Mouse (Mus musculus) left cerebral cortex, postnatal 36 days (tissue): Measurements from ENCODE around the gene Pdia5. TPM values are rescaled to one million over a fixed set of nuclear protein-coding genes. Genes with fewer than 3 reads are reported as not detected.

Experiments used
- DNase-seq, 2 experiments: peaks; one replicate each; pipeline ENCODE4 v3.0.0; 2021 to 2022; ENCODE audit warnings: low spot score in 2 of 2, mixed read lengths in 1 of 2
- intact Hi-C: fragments of 180-260 bp; cut with DNase I; formaldehyde crosslinking; loops from one replicate; pipeline ENCODE4 v1.15.1; 2025
- total RNA-seq, 2 experiments: library from RNA; stranded (reverse); gene quantifications; 2 replicates each; pipeline ENCODE4 v1.2.3; 2021

The Pdia5 gene
- total RNA-seq, 2 experiments from 2014 or later = 3.1 to 6.7 TPM

GRCm38 (mm10) chr16:35456305-35456704 lies 34.4 kb downstream of the Pdia5 start:
- intact Hi-C loops = no loop called here
- DNase-seq = no peak

- intact Hi-C loops = no loop called here
- DNase-seq = no peak
These were observed 34.9 kb downstream of the Pdia5 start for GRCm38 (mm10) chr16:35455822-35456221.

GRCm38 (mm10) chr16:35450018-35450630 lies 40.5 kb downstream of the Pdia5 start:
- intact Hi-C loops = no loop called here
- DNase-seq = no peak

DNA sequence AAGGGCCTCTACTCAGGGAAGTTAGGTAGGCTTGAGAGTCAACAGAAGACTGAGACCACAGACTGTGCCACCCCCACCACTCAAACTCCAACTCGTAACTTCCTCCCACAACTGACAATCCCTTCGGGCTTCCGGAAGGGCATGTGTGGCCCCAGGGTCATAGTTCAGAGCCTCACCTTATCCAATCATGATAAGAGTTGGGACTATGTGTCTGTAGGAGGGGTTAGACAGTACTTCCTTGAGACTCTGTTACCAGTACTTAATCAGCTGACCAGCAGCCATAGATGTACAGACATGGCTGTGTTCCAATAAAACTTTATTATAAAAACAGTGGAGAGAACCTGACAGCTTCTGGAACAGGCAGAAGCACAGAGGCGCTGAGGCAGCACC lies 48.7 kb downstream of the Pdia5 start:
- intact Hi-C loops = no loop called here
- DNase-seq = no peak

- intact Hi-C loops = no loop called here
- DNase-seq = peak; percentile 66 to 76
These were observed 49.2 kb downstream of the Pdia5 start for GRCm38 (mm10) chr16:35441346-35442025.

- DNase-seq = no peak
- intact Hi-C loops = no loop called here
These were observed 51.6 kb downstream of the Pdia5 start for GRCm38 (mm10) chr16:35439046-35439445.

- intact Hi-C loops = no loop called here
- DNase-seq = no peak
These were observed 59.1 kb downstream of the Pdia5 start for GRCm38 (mm10) chr16:35431608-35432007.

DNA sequence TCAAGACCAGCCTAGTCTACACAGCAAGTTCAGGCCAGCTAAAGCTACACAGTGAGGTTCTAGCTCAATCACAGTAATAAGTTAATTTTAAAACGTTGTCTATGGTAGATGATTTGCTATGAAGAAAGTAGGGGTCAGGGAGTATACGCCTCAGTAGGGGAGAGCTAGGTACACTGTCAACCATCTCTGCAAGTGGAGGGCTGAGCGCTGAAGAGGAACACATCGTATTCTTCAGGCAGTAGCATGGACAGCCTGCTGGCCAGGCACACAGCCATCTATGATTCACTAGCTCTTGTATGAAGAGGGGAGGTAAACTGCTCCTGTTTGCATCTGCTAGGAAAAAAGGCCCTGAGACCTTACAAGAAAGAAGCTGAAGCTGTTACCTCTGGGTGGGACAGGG lies 65.7 kb downstream of the Pdia5 start:
- intact Hi-C loops = loop anchor here (5.0 to 10.0 kb wide), 2 partner anchors 117 to 200 kb away; partner anchors contain the start of gene Sema5b

DNA sequence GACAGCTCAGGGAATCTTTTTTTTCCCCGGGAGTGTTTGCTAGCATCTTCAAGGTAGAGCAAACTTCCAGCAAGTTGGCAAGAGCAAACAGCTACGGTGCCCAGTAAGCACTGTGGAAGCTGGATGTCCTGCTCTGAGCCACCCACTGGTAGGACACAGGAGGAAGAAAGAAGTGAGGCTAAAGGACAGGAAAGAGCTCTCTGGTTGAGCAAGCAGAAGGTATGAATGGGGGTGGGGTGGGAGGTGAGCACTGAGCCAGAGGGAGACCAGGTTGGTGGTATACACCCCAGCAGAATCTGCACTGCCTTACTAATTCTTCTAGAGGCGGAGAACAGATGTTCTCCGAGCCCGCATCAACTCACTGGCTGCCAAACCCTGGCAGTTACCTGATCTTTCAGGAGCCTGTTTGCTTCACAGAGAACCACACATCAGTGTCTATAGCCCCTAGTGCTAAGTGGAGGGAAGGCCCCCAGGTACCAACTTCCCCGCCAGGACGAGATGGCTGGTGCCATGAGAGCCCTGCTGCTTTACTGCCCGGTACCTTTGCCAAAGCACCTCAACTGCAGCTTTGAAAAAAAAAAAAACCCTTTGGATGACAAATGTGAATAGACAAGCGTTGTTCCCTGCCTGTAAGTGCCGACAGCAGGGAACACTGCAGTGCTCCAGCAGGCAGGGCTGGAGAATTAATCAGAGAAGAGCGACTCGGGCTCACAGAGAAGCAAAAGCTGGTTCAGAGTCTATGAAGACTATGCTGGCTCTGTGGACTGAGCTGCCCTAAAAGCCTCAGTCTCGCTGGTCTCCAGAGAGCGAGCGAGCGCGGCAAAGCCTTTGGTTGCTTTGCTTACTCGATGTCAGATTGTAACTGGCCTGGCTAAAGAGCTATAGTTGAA lies 67.2 kb downstream of the Pdia5 start:
- no peak for DNase-seq
- intact Hi-C loops = loop anchor here (5.0 to 10.0 kb wide), 2 partner anchors 119 to 201 kb away; partner anchors contain the start of gene Sema5b

More for the DNA sequence above, 65.7 kb downstream of the Pdia5 start:
- DNase-seq = no peak

GRCm38 (mm10) chr16:35422705-35423104 lies 68.0 kb downstream of the Pdia5 start:
- no peak for DNase-seq
- intact Hi-C loops = loop anchor here (5.0 to 10.0 kb wide), 2 partner anchors 120 to 202 kb away; partner anchors contain the start of gene Sema5b

GRCm38 (mm10) chr16:35422141-35422540 lies 68.5 kb downstream of the Pdia5 start:
- intact Hi-C loops = loop anchor here (5.0 to 10.0 kb wide), 2 partner anchors 120 to 203 kb away; partner anchors contain the start of gene Sema5b

GRCm38 (mm10) chr16:35414616-35415015 lies 76.1 kb downstream of the Pdia5 start:
- intact Hi-C loops = no loop called here
- no peak for DNase-seq

More at GRCm38 (mm10) chr16:35422141-35422540, 68.5 kb downstream of the Pdia5 start:
- no peak for DNase-seq

DNA sequence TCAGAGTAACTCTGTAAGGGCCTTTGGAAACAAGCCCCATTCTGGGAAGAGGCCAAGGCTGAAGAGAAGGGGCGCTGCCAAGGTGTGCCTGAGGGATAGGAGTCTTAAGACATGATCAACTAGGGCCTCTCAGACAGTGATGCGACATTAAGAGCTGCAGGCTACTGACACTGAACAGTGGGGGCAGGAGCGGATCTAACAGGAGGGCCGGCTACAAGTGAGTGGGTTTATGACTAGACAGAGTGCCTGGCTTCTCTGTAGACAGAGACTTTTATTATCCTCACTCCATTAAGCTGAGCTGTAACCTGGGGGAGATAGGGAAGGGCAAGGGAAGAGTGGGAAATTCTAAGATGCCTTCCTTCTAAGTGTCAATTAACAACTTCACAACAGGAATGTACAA lies 84.0 kb downstream of the Pdia5 start:
- intact Hi-C loops = no loop called here
- DNase-seq = no peak

DNA sequence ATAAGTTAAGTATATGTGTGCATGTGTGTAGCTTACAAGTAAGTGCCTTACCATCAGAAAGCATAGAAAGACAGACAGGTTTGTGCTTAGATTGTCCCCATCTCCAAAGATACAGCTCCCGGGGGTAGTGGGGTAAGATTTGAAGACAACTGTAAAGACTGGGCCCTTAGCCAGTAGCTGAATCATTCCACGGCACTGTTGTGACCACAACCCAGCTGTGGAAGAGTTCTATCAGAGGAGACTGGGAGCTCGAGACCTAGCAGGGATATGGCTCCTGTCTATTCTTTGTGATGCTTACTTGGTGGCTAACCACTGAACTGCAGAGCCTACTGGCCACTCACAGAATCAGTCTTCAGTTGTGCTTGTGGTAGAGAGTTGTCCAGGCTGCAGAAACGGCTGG lies 84.5 kb downstream of the Pdia5 start:
- intact Hi-C loops = no loop called here
- DNase-seq = no peak

GRCm38 (mm10) chr16:35405348-35406080 lies 85.2 kb downstream of the Pdia5 start:
- DNase-seq = no peak
- intact Hi-C loops = no loop called here

- no peak for DNase-seq
- intact Hi-C loops = no loop called here
These were observed 85.8 kb downstream of the Pdia5 start for GRCm38 (mm10) chr16:35404864-35405263.

GRCm38 (mm10) chr16:35403891-35404290 lies 86.8 kb downstream of the Pdia5 start:
- intact Hi-C loops = no loop called here
- no peak for DNase-seq

DNA sequence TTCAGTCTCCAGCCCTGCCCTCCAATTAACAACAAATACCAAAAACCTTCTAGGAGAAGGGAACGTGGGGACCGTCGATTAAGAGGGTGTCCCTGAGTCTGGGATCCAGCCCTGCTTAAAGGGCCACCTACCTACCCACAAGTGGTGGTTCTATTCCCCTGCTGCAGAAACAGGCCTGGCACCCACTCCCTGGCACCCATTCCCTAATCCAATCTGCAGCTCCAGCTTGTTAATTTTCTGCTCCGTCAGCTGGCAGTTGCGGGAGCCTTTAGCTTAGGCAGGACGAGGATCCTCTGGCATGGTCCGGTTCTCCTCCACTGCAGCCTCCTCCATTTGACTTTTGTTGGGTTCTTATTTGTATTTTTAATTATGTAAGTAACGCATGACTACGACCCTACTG lies 87.3 kb downstream of the Pdia5 start:
- no peak for DNase-seq
- intact Hi-C loops = no loop called here

GRCm38 (mm10) chr16:35392813-35393212 lies 97.9 kb downstream of the Pdia5 start:
- no peak for DNase-seq
- intact Hi-C loops = no loop called here
